Mouse (Mus musculus): ENCODE measurements around the gene Ren1.

Gene Ren1

DNA sequence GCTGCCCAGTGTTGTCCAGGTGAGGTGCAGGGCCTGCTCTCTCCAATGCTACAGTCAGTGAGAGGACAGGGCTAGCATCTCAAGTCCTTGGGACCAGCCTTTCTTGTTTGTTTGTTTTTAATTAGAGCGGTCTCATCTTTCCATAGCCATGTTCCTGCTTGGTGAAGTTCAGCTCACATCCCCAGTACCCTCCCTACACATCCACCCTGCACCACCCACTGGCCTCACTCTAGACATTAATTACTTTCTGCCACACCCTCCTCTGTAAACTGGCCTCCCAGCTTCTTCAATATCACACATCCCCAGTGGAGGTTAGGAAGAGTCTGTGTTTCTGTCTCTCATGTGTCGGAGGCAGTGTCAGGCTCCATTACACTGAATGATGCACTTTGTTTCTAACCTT, 6.0 kb upstream of the Ren1 start:
- DNase-seq (ENCODE audit: low spot score in 2 of 2): no peak

DNA sequence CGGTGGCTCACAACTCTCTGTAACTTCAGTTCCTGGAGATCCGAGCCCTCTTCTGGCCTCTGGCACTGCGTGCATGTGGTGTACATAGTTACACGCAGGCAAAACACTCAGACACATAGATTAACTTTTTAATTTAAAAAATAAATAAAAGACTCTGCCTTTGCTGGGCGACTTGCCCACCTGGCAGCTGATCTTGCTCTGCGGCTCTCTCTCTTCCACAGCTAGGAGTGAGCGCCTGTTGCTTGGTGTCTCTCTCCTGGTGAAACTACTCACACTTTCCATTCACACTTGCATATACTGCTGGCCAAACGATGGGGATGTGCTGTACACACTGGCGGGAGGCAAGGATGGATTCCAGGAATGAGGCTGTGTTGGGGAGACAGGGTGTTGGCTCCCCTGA, 3.8 kb upstream of the Ren1 start:
- DNase-seq (ENCODE audit: low spot score in 2 of 2): no peak

DNA sequence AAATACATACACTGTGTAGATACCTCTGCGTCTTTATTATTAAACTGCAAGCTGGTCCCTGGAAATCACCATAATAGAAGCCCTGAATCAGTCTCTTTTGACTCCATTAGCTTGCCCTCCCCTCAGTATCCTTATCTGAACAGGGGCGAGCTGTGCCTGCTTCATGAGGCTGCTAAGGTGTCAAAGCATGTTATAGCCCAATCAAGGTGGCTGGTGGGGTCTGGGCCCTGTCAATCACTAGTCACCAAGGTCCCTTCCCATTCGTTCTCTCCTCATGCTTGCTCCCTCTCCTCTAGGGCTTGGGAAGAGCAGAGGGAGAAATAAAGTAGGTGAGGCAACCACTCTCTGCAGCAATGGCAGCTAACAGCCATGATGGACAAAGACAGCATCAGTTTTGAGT, 3.1 kb upstream of the Ren1 start:
- DNase-seq (ENCODE audit: low spot score in 2 of 2): no peak

DNA sequence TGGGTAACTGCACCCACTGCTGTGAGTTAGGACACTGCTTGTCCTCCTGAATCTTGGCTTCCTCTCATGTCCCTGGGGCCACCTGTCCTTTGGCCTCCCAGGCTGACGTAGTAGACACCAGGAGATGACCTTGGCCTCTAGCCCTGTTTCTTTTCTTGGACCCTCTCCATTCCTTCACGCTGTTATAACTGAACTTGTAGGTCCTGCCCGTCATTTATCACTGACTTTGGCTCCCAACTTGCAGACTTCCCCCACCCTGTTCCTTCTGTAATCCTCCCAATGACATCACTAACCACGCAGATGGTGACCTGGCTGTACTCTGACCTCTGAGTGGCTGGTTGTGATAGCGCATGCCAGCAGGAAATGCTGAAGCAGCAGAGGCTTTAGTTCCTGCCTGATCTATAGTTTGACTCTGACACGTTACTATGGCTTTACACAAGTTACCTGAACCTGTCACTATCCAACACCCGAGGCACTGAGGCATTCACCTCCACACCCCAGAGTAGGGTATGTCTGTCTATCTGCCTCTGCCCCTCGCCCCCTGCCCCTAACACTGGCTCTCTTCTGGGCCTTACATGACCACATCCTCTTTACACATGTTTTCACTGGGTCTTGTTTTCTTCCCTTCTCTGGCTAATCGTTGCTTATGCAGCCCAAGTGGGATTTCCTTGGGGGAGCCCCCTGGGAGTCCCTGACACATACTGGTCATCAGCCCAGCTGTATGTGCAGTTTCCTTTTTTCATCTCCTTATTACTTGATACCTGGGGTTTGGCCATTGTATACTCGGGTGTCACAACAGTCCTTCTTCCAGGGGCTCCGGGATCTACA, 2.4 kb upstream of the Ren1 start:
- no peak for DNase-seq (ENCODE audit: low spot score in 2 of 2)

DNA sequence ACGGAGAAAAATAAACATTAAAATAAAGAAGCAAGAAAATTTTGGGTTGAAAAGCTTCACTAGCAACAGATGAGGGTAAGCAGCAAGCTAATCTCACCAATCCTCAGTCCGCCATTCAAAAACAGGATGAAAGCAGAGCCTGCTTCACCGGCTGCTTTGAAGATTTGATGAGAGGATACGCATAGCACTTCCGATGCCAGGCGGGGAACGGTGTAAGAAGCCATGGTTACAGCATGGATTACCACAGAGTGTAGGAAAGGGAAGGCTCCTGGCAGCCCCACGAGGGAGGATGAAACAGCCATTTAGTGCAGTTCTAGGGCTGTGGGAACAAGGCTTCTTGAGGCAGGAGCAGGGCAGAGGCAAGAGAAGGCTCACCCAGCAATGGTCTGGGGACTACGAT, 1.5 kb downstream of the Ren1 start:
- no peak for DNase-seq (ENCODE audit: low spot score in 2 of 2)

DNA sequence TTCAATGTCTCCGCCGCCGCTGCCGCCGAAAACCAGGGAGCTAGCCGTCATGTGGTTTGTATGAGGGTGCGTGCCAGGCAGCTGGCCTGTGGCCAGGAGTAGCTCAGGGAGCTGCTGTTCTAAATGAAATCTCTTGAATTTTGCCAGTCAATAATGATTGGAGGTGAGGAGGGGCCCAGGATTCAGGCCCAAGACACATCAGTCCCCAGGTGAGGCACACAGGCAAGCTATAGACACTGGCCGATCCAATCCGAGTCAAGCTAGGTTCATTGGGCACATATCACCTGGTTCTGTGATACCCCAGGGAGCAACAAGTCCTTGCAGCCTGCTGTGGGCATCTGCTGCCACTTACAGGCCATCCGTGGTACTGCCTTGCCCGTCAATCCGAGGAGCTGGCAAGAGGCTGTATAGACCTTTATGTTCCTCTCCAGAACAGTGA, 3.1 kb downstream of the Ren1 start:
- peak; percentile 80 to 85 for DNase-seq (ENCODE audit: low spot score in 2 of 2)

DNA sequence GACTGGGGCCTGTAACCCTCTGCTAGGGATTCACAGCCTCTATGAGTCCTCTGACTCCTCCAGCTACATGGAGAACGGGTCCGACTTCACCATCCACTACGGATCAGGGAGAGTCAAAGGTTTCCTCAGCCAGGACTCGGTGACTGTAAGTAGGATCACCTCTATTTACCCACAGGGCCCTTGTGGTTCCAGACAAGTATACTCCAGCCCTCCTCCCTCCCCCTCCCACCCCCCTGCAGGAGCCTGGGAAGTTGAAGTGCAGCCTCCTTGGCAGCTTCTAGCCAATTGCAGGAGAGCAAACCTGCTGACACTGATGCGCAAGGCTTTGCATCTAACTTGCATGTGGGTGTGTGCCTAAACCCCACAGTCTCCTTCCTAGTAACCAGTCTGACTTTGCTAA, 5.2 kb downstream of the Ren1 start:
- no peak for DNase-seq (ENCODE audit: low spot score in 2 of 2)

DNA sequence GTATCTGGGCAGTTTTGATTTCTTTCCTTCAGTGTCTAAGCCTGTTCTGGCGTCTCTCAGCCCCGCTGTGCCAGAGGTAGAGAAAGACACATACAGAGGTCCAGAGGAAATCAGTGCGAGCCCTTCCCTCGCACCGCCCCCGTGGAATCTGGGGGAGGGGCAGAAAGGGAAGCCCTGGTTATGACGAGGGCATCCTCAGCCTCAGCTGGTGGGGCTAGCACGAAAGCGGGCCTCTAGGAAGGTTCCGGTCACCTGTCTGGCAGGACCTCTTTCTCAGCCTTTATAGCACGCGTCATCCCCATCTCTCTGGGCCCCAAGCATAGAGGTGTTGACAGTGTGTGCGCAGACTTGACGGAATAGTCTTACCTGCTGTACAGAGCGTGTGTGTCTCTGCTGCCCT, 5.6 kb downstream of the Ren1 start:
- no peak for DNase-seq (ENCODE audit: low spot score in 2 of 2)

DNA sequence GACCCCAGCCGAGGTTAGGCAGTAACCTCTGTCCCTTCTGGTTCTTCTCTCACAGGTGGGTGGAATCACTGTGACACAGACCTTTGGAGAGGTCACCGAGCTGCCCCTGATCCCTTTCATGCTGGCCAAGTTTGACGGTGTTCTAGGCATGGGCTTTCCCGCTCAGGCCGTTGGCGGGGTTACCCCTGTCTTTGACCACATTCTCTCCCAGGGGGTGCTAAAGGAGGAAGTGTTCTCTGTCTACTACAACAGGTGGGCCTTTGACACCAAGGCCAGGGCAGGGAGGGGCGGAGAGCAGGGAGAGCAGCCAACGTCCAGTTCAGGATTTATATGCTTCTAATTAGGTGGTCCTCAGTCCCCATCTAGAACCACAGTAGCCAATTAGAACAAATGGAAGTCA, 6.0 kb downstream of the Ren1 start:
- DNase-seq (ENCODE audit: low spot score in 2 of 2): no peak

DNA sequence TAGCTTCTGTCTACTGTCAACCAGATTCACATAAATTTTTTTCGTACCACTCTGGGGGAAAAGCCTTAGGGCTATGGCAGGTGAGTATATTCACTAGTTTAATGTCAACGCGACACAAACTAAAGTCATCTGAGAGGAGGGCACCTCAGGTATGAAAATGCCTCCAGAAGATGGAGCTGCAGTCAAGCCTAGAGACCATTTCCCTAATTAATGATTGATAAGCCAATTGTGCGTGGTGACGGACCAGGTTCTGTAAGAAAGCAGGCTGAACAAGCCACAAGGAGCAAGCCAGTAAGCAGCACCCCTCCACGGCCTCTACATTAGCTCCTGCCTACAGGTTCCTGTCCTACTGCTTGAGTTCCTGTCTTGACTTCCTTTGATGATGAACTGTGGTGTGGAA, 10.7 kb downstream of the Ren1 start:
- DNase-seq (ENCODE audit: low spot score in 2 of 2): no peak

DNA sequence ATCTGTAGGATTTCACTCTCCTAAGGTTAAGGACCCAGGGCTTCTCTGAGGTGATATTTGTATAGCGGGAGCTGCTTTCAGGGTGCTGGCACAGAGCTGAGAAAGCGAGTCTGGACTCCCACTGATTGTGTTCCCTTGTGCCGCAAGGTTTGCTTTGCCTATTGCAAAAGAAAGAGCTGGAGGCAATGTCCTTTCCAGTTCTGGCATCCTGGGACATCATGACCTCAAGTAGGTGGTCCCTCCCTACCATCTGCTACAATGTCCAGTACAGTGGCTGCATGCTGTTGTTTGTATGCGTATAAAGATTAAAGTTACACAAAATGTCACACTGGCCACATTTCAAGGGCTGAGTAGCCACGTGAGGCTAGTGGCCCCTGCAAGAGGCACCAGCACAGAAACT, 11.8 kb downstream of the Ren1 start:
- DNase-seq (ENCODE audit: low spot score in 2 of 2): no peak

DNA sequence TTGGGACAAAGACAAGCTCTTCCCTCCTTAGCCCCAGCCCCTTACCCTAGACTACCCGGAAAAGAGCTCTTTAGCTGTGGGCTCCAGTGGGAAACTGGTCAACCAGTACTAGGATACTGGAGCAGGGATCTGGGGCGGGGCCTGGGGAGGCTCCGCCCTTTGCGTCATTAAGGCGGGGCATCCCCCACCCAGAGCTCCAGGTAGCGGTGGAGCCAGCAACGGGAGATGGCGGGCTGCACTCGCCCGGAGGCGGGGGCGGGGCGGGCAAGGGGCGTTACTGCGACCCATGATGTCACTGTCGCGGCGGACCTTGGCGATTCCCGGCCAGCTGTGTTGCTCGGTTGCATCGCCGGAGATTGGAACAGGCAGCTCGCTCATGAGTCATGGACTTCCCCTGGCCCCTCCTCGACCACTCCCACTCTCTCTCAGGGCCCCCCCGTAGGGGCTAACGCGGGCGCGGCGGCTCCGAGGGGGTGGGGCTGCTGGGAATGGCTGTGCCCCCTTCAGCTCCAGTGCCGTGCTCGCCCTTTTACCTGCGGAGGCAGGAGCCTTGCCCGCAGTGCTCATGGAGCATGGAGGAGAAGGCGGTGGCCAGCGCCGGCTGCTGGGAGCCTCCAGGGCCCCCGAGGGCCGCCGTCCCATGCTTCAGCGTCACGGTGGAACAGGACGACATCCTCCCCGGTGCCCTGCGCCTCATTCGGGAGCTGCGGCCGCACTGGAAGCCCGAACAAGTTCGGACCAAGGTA, 13.1 kb downstream of the Ren1 start, which contains the start of gene Etnk2:
Etnk2 (plus strand) TSS at position 297 of the 746 bp plus-strand sequence.
- peak; percentile 28 to 58 for DNase-seq (ENCODE audit: low spot score in 2 of 2)

DNA sequence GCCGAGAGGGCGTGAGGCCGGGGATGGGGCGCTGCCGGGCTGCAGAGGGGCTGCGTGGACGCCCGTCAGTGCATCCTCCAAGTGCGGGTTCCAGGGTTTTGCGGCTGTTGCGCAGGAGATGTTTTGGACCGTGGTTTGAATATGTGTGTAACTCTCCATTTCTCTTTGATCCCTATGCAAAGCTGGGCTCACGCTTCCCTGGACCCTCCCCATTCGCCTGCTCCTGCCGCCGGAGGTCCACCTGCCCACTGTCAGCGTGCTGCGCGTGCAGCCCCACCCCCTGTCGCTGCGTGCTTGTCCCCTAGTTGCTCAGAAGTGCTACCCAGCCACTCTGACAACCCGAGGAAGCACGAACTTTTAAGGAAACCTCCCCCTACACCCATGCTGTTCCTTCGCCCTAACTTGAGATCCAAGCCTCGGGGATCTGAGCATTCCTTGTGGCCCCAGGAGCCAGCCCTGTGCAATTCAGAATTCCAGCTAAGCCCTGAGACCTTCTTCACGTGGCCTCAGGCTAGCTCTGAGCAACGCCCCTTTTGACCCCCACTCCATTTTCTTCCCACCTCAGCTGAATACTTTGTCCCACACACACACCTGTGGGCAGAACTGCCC, 13.8 kb downstream of the Ren1 start:
- no peak for DNase-seq (ENCODE audit: low spot score in 2 of 2)

DNA sequence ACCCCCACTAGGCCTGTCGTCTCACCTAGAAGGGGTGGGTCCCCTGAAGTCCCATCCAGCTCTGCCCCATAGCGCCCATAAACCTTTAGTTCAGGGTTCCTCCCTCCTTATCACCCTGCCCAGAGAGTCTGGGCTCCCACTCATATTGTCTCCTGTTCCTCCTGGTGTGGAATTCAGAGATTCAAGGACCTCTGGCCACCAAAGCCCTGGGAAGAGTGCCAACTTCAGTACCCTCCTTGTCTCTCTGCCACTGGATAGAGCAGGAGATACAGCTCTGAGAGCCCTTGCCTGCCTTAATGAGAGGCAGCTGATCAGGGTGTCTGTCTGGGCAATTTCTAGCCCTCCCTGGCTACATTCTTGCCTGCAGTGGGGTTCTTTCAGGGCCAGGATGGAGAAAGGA, 14.6 kb downstream of the Ren1 start:
- no peak for DNase-seq (ENCODE audit: low spot score in 2 of 2)

DNA sequence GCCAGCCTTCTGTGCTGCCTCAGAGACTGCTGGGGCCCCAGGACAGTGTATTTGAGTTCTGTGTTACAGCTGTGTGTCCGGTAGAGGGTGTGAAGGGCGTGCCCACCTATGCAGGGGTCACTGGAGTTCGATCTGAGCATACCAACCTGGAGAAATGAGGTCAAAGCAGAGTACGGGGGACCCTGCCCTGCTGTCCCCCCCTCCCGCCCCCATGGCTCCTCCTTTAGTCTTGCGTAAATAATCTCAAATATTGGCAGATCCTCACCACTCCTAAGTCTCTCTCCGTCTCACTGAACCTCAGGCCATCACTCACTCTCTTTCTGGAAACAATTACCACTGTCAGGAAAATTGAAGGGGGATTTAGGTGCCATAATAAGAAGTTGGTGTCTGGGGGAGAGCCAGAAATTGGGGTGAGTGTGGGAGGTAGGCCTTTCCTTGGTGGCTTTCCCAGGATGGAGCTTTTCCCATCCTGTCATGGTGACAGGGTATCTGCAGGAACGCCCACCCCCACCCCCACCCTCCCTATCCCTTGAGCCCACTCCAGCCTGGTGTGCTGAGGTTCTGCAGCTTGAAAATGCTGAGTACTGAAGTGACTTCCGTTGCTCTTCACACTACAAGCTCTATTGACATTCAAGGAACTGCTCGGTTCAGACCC, 16.8 kb downstream of the Ren1 start:
- DNase-seq (ENCODE audit: low spot score in 2 of 2): no peak

DNA sequence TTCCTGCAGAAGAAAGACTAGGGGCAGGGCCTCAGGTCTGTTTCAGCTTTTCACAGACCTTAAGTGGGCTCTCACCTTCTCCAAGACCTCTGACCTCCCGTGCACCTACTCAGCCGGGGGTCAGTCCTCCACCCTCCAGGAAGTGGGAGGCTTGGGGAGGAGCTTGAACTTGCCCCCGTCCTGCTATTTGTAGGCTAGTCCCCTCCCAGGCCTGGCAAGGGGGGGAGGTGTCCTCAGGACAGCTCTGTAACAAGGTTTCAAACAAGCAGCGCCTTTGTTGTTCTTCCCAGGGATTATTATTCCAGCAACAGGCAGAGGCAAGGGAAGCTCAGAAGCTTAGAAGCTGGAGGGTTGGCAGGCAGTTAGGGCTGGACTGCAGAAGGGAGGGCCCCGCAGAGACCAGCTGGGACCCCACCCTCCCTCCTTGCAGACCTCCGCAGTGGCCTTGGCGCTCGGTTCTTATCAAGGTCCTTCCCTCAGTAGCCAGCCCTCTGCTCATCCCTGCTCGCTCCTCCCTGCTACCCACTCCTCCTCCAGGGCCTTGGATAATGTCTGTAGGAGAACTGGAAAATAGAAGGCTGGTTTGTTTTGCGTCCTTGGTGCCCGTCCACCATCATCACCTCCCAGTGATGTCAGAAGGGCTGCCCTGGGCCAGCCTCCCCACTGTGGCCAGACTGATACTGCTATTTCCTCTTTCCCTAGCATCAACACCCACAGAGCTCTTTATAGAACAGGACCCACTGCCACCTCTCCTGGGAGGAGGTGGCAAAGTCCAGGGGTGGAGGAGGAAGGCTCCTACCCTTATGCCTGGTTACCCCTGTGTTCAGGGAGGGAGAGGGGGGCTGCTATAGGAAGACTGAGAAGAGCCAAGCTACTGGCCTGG, 17.5 kb downstream of the Ren1 start:
- DNase-seq (ENCODE audit: low spot score in 2 of 2): no peak

DNA sequence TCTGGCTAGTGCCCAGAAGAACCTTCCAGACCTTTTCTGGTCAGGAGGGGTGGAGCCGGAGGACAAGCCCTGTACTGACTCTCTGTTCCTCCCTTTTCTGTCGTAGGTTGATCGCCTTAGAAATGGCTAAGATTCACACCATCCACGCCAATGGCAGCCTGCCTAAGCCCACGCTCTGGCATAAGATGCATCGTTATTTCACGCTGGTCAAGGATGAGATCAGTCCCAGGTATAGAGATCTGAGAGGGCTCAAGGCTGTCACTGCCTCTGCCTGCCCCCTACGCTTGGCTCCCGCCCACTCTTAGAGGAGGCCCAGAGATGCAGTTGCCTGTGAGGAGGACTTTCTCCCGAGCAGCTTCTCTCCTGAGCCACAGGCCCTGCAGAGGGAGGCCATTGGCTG, 18.3 kb downstream of the Ren1 start:
- peak in 1 of 2 experiments; percentile 44 for DNase-seq (ENCODE audit: low spot score in 2 of 2)

DNA sequence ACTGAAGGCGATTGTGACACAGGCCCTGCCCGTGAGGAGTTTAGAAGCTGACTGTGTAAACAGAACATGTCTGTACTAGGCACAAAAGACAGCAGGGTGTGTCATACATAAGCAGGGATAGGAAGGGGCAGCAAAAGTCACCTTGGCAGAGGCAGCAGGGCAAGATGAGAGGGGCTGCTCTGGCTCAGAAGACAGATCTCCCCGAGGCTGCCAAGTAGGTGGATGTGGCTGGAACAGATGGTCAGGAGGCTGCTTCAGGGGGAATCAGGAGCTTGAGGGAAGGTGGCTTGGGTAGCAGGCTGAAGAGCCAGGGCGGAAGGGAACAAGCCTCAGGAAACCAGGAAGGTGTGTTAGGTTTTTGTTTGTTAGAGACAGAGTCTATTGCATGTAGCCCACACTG, 20.0 kb downstream of the Ren1 start:
- DNase-seq (ENCODE audit: low spot score in 2 of 2): no peak

DNA sequence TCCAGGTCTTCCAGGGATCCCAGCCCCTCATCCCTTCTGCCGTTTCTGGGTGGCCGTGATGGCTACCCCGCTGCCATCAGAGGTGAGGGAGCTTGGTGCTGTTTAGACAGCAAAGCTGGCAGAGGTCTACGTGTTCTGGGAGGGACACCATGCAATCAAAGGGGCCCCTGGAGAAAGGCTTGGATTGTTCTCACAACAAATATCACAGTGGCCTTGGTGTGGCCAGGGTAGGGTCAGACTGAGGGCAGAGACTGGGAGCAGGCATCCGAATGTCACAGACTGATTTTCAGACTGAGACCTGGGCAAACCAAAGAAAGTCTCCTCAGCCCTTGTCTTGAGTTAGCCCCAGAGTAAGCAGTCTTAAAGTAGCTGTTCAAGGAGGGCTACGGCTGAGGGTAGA, 21.1 kb downstream of the Ren1 start:
- DNase-seq (ENCODE audit: low spot score in 2 of 2): no peak

DNA sequence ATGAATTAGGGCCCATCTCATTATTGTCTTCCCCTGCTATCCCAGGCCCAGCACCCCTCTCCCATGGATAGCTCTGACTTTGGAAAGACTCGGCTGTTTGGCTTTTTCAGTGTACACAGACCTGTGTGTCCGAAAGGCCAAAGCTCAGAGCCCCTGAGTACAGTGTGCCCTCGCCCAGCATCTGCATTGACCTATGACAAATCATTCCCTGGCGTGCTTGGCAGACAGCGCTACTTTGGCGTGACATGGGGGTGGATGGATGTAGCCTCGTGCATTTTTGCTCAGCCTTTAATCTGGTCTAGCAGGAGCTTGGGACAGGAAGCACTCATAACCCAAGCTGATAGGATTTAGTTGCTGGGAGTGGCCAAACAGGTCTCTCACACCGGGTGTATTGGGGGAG, 21.8 kb downstream of the Ren1 start:
- DNase-seq (ENCODE audit: low spot score in 2 of 2): no peak

DNA sequence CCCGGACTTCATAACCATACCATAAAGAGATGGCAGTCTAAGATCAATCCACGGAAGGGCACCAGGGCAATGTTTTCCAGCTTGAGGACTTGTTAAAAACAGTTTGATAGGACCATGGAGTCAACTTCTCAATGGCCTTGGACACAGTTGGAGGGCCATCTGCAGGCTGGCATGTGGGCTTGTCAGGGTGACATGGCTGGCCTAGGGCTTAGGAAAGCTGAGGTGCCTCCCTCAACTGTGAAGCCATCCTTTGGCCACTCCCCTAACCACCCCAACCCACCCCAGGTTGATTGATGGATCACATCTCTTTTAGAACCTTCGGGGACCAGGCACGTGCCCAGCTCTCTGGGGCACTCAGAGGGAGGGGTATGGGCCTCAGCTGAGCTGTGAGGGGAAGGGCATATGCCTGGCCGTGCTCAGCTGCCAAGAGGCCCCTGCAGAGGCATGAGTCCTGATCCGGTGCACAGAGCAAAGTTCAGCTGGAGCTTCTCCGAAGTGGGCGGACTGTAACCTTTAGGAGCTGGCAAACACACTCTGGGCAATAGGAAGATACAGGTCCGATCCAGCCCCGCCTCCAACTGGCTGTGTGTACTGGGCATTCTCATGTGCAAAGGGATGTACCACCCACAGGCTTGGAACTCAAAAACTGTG, 25.5 kb downstream of the Ren1 start:
- no peak for DNase-seq (ENCODE audit: low spot score in 2 of 2)
